Mouse (Mus musculus) liver (tissue): ENCODE data around the gene Hnrnpab.
A peak's percentile ranks its signal among the peaks of the same experiment; 100 is the strongest.

Experiments
- DNase-seq: peaks from one replicate; pipeline ENCODE4 v3.0.0-alpha.2; 2020; ENCODE audit warnings: mixed read lengths

Gene Hnrnpab

GRCm38 (mm10) chr11:51554590-51554989, 52.1 kb downstream of the Hnrnpab start:
- DNase-seq = no peak

GRCm38 (mm10) chr11:51552091-51552490, 54.6 kb downstream of the Hnrnpab start:
- no peak for DNase-seq

GRCm38 (mm10) chr11:51551253-51551652, 55.4 kb downstream of the Hnrnpab start:
- peak; percentile 42 for DNase-seq
